Mouse (Mus musculus) liver, embryonic 15.5 days (tissue): ENCODE results near the gene Thap3. TPM values are rescaled to one million over a fixed set of nuclear protein-coding genes. Genes with fewer than 3 reads are reported as not detected.

Experiments used
- ATAC-seq: fragments of 200-750 bp; cut with Nextera tagmentation; 2 replicates; pipeline ENCODE4 v1.8.0; 2017; ENCODE audit warnings: moderate number of reproducible peaks, mild to moderate bottlenecking, moderate library complexity; ENCODE audit not compliant: insufficient read depth
- H3K27ac ChIP-seq: fragments of 300-500 bp; sonication (generic); replicated peaks from 2 replicates; pipeline ENCODE4 v1.5.1; 2015; ENCODE audit warnings: mild to moderate bottlenecking, inconsistent platforms
- H3K27me3 ChIP-seq: fragments of 300-500 bp; sonication (generic); 2 replicates; pipeline ENCODE4 v1.6.1; 2015; ENCODE audit warnings: mild to moderate bottlenecking, inconsistent platforms
- H3K36me3 ChIP-seq: fragments of 300-500 bp; sonication (generic); replicated peaks from 2 replicates; pipeline ENCODE4 v1.6.1; 2015; ENCODE audit warnings: moderate library complexity, mild to moderate bottlenecking, inconsistent platforms
- H3K4me1 ChIP-seq: fragments of 300-500 bp; sonication (generic); replicated peaks from 2 replicates; pipeline ENCODE4 v1.6.1; 2015; ENCODE audit warnings: inconsistent platforms
- H3K4me2 ChIP-seq: fragments of 300-500 bp; sonication (generic); 2 replicates; pipeline ENCODE4 v1.6.1; 2015; ENCODE audit warnings: moderate library complexity, mild to moderate bottlenecking, inconsistent platforms
- H3K4me3 ChIP-seq: fragments of 300-500 bp; sonication (generic); replicated peaks from 2 replicates; pipeline ENCODE4 v1.5.1; 2015; ENCODE audit warnings: mild to moderate bottlenecking, inconsistent platforms
- H3K9ac ChIP-seq: fragments of 300-500 bp; sonication (generic); 2 replicates; pipeline ENCODE4 v1.6.1; 2015; ENCODE audit warnings: moderate library complexity, mild to moderate bottlenecking, inconsistent platforms
- H3K9me3 ChIP-seq: fragments of 300-500 bp; sonication (generic); replicated peaks from 2 replicates; pipeline ENCODE4 v1.6.1; 2016; ENCODE audit warnings: inconsistent platforms
- WGBS: fragments of 180-500 bp; shearing (Covaris S2); methylation state at CpG from one replicate; pipeline ENCODE4 v1.1.7; 2015; ENCODE audit warnings: mixed read lengths; ENCODE audit not compliant: insufficient replicate concordance; 5-methylcytosine and 5-hydroxymethylcytosine counted together
- polyA plus RNA-seq: library from polyadenylated mRNA; unstranded; fragments of >200 nt; fragmentation: Nextera tagmentation; extraction: Ambion mirVana; gene quantifications from 2 replicates; pipeline ENCODE4 v1.2.1, GENCODE M21; 2015

Thap3 gene
- polyA plus RNA-seq, 1 experiment from 2014 or later, result 6.4 TPM

- Histone ChIP-seq H3K27ac (peak overlapping the region; percentile 98), H3K4me2 (peak overlapping the region; percentile 32), H3K9ac (peak overlapping the region; percentile 54), H3K9me3 (no peaks in the 10 kb centered on the region), H3K4me3 (no peak overlapping the region), H3K27me3 (no peaks in the 10 kb centered on the region), H3K4me1 (peaks cover 88% of the 10 kb centered on the region), H3K36me3 (peaks cover 86% of the 10 kb centered on the region)
- peak; percentile 81 for ATAC-seq
- WGBS, result 37% methylated on average over 9 of the region's 9 CpGs
These were observed 31.0 kb downstream of the Thap3 start for GRCm38 (mm10) chr4:151957584-151958315.

GRCm38 (mm10) chr4:151955791-151956190 lies 33.0 kb downstream of the Thap3 start:
- 90% methylated on average over 1 of the region's 1 CpGs for WGBS
- Histone ChIP-seq H3K36me3 (peaks cover 87% of the 10 kb centered on the region), H3K27me3 (no peaks in the 10 kb centered on the region), H3K4me2 (no peak overlapping the region), H3K9ac (peak overlapping the region; percentile 54; the same call in 1 of the 2 replicates), H3K9me3 (no peaks in the 10 kb centered on the region), H3K27ac (peak overlapping the region; percentile 98), H3K4me3 (no peak overlapping the region), H3K4me1 (peaks cover 72% of the 10 kb centered on the region)
- no peak for ATAC-seq

- Histone ChIP-seq H3K4me3 (no peak overlapping the region), H3K4me2 (no peak overlapping the region), H3K4me1 (peaks cover 64% of the 10 kb centered on the region), H3K9ac (no peak overlapping the region), H3K36me3 (peaks cover 88% of the 10 kb centered on the region), H3K27ac (peak overlapping the region; percentile 66), H3K9me3 (no peaks in the 10 kb centered on the region), H3K27me3 (no peaks in the 10 kb centered on the region)
- 0 out of 2 replicates have a peak, but pooled peaks have one; percentile 17 for ATAC-seq
- WGBS, result 69% methylated on average over 6 of the region's 6 CpGs
These were observed 35.6 kb downstream of the Thap3 start for GRCm38 (mm10) chr4:151953209-151953608.

GRCm38 (mm10) chr4:151948497-151949471 lies 40.0 kb downstream of the Thap3 start:
- 79% methylated on average over 14 of the region's 14 CpGs for WGBS
- Histone ChIP-seq H3K9ac (no peak overlapping the region), H3K4me3 (no peak overlapping the region), H3K4me2 (no peak overlapping the region), H3K9me3 (no peaks in the 10 kb centered on the region), H3K27ac (peak overlapping the region; percentile 53; the same call in 1 of the 2 replicates), H3K27me3 (no peaks in the 10 kb centered on the region), H3K4me1 (peaks cover 62% of the 10 kb centered on the region), H3K36me3 (peaks cover 65% of the 10 kb centered on the region)
- ATAC-seq, result no peak

- ATAC-seq, result no peak
- H3K27me3 ChIP-seq, result no peaks in the 10 kb centered on the region
- no peak overlapping the region for H3K4me2 ChIP-seq
- no peak overlapping the region for H3K27ac ChIP-seq
- no peak overlapping the region for H3K4me3 ChIP-seq
- H3K36me3 ChIP-seq, result peaks cover 49% of the 10 kb centered on the region
- peaks cover 58% of the 10 kb centered on the region for H3K4me1 ChIP-seq
- WGBS, result 80% methylated on average over 11 of the region's 11 CpGs
- H3K9ac ChIP-seq, result no peak overlapping the region
- no peaks in the 10 kb centered on the region for H3K9me3 ChIP-seq
These were observed 42.6 kb downstream of the Thap3 start for GRCm38 (mm10) chr4:151946211-151946610.

- Histone ChIP-seq H3K4me2 (no peak overlapping the region), H3K9me3 (no peaks in the 10 kb centered on the region), H3K4me1 (peaks cover 68% of the 10 kb centered on the region), H3K27me3 (no peaks in the 10 kb centered on the region), H3K27ac (no peak overlapping the region), H3K4me3 (no peak overlapping the region), H3K9ac (no peak overlapping the region), H3K36me3 (peaks cover 28% of the 10 kb centered on the region; the same call in 1 of the 2 replicates)
- 79% methylated on average over 3 of the region's 3 CpGs for WGBS
- ATAC-seq, result no peak
These were observed 50.7 kb downstream of the Thap3 start for GRCm38 (mm10) chr4:151938089-151938488.

- H3K9me3 ChIP-seq, result no peaks in the 10 kb centered on the region
- peaks cover 73% of the 10 kb centered on the region for H3K4me1 ChIP-seq
- peaks cover 28% of the 10 kb centered on the region; the same call in 1 of the 2 replicates for H3K36me3 ChIP-seq
- peak overlapping the region; percentile 27; the same call in 1 of the 2 replicates for H3K4me2 ChIP-seq
- H3K4me3 ChIP-seq, result no peak overlapping the region
- no peak overlapping the region for H3K9ac ChIP-seq
- 0 out of 2 replicates have a peak overlapping the region, but pooled peaks have one; percentile 22 for H3K27ac ChIP-seq
- ATAC-seq, result no peak
- 86% methylated on average over 13 of the region's 13 CpGs for WGBS
- no peaks in the 10 kb centered on the region for H3K27me3 ChIP-seq
These were observed 51.4 kb downstream of the Thap3 start for GRCm38 (mm10) chr4:151937441-151937840.

- H3K27me3 ChIP-seq, result no peaks in the 10 kb centered on the region
- H3K4me1 ChIP-seq, result peaks cover 56% of the 10 kb centered on the region
- peak overlapping the region; percentile 62 for H3K27ac ChIP-seq
- H3K4me3 ChIP-seq, result peak overlapping the region; percentile 100
- ATAC-seq, result peak; percentile 1; the same call in 1 of the 2 replicates
- under 1% methylated on average over 23 of the region's 23 CpGs for WGBS
- H3K9me3 ChIP-seq, result no peaks in the 10 kb centered on the region
- H3K36me3 ChIP-seq, result peaks cover 11% of the 10 kb centered on the region; the same call in 1 of the 2 replicates
- H3K4me2 ChIP-seq, result peak overlapping the region; percentile 86
- H3K9ac ChIP-seq, result peak overlapping the region; percentile 99
These were observed 54.6 kb downstream of the Thap3 start for GRCm38 (mm10) chr4:151934215-151934572.

- peaks cover 52% of the 10 kb centered on the region for H3K4me1 ChIP-seq
- peak within 1 kb of the TSS; percentile 99 for H3K9ac ChIP-seq
- H3K4me2 ChIP-seq, result peak within 1 kb of the TSS; percentile 86
- no peaks in the 10 kb centered on the region for H3K27me3 ChIP-seq
- H3K4me3 ChIP-seq, result peak within 1 kb of the TSS; percentile 100
- peak; percentile 88 for ATAC-seq
- H3K27ac ChIP-seq, result peak within 1 kb of the TSS; percentile 62
- 0 out of 2 replicates have a peak, but pooled peaks cover 10% of the 10 kb centered on the region for H3K36me3 ChIP-seq
- no peaks in the 10 kb centered on the region for H3K9me3 ChIP-seq
- WGBS, result under 1% methylated on average over 83 of the region's 83 CpGs
These were observed 55.1 kb downstream of the Thap3 start, which contains the start of gene Dnajc11 for GRCm38 (mm10) chr4:151933505-151934214. TSS of gene Dnajc11 (plus strand) at chr4:151933691.
